Mouse (Mus musculus) erythroblast, embryonic 14.5 days (primary cell): Measurements from ENCODE around the gene Gm13271. TPM values are rescaled to one million over a fixed set of nuclear protein-coding genes. Genes with fewer than 3 reads are reported as not detected.
"Not testable (repeated sequence)": the region's sequence is repeated elsewhere in the genome, so short reads cannot be mapped to it uniquely, and the experiment has no call there.

Experiments used
- H3K27me3 ChIP-seq: 2 replicates; pipeline ENCODE4 v1.6.1; 2012; ENCODE audit warnings: inconsistent platforms; ENCODE audit not compliant: control insufficient read depth
- H3K36me3 ChIP-seq: 2 replicates; pipeline ENCODE4 v1.6.1; 2012; ENCODE audit warnings: mild to moderate bottlenecking, inconsistent platforms; ENCODE audit not compliant: control insufficient read depth
- H3K4me1 ChIP-seq: 2 replicates; pipeline ENCODE4 v1.6.1; 2012; ENCODE audit warnings: inconsistent platforms; ENCODE audit not compliant: control insufficient read depth
- H3K4me3 ChIP-seq: replicated peaks from 2 replicates; pipeline ENCODE3; 2012; ENCODE audit warnings: moderate library complexity, mild to moderate bottlenecking, inconsistent platforms
- H3K9me3 ChIP-seq: 2 replicates; pipeline ENCODE4 v1.6.1; 2012; ENCODE audit warnings: low read length, inconsistent platforms, mixed read lengths; ENCODE audit not compliant: control insufficient read depth
- polyA plus RNA-seq: library from polyadenylated mRNA; stranded (reverse); fragments of >175 nt; gene quantifications from 2 replicates; pipeline ENCODE4 v1.2.3, GENCODE M21; 2012

Gm13271 gene
- polyA plus RNA-seq, 1 experiment = not detected

DNA sequence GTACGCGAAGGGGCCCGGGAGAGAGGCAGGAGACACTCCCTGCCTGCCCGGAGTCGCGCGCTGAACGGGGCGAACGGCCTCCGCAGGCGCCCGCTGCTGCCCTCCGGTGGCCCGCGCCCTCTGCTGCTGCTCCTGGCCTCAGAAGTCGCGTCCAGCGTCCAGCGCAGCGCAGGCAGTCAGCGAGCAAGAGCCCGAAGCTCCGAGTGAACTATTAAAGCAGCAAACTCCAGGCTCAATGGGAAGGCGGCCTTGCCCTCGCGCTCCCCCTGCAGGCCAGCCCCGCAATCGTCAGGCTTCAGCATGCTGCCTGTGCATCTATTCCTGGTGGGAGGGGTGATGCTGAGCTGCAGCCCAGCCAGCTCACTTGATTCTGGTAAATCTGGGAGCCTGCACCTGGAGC, 48.3 kb downstream of the Gm13271 start, which contains the start of gene Gm13287:
TSS of gene Gm13287 (plus strand) at position 301 of the 400 bp plus-strand sequence.
- H3K9me3 ChIP-seq, H3K4me1 ChIP-seq, H3K4me3 ChIP-seq, H3K36me3 ChIP-seq, H3K27me3 ChIP-seq: not testable (repeated sequence)

Other genes starting within 250 kb of the Gm13271 start
- not detected in 2 replicates for gene Ifnb1, start 232.1 kb upstream of the Gm13271 start, polyA plus RNA-seq
- not detected in 2 replicates for gene Ifna15, start 196.6 kb upstream of the Gm13271 start, polyA plus RNA-seq
- gene Ifna14, start 183.1 kb upstream of the Gm13271 start, polyA plus RNA-seq = not detected in 2 replicates
- not detected in 2 replicates for gene Ifna9, start 162.5 kb upstream of the Gm13271 start, polyA plus RNA-seq
- gene Ifna12, start 151.5 kb upstream of the Gm13271 start, polyA plus RNA-seq = not detected in 2 replicates
- 0.03 TPM in 1 of 2 replicates, not detected in the other for gene C87499, start 120.5 kb upstream of the Gm13271 start, polyA plus RNA-seq
- gene Ifna13, start 110.4 kb upstream of the Gm13271 start, polyA plus RNA-seq = not detected in 2 replicates
- gene Ifna16, start 77.9 kb upstream of the Gm13271 start, polyA plus RNA-seq = not detected in 2 replicates
- gene Ifna2, start 71.0 kb upstream of the Gm13271 start, polyA plus RNA-seq = not detected in 2 replicates
- not detected in 2 replicates for gene Ifnab, start 63.5 kb upstream of the Gm13271 start, polyA plus RNA-seq
- gene Gm26566, start 33.1 kb upstream of the Gm13271 start, polyA plus RNA-seq = 0.03 and 0.05 TPM in 2 replicates
- gene Klhl9, start 32.4 kb upstream of the Gm13271 start, polyA plus RNA-seq = 0.08 and 0.10 TPM in 2 replicates
- gene Gm13283, start 5.3 kb downstream of the Gm13271 start, polyA plus RNA-seq = not detected in 2 replicates
- gene Gm13290, start 19.0 kb downstream of the Gm13271 start, polyA plus RNA-seq = not detected in 2 replicates
- not detected in 2 replicates for gene Gm13289, start 22.1 kb downstream of the Gm13271 start, polyA plus RNA-seq
- gene Gm13272, start 25.0 kb downstream of the Gm13271 start, polyA plus RNA-seq = not detected in 2 replicates
- gene Ifnz, start 27.3 kb downstream of the Gm13271 start, polyA plus RNA-seq = not detected in 2 replicates
- gene Gm13276, start 30.8 kb downstream of the Gm13271 start, polyA plus RNA-seq = not detected in 2 replicates
- not detected in 2 replicates for gene Gm13277, start 33.8 kb downstream of the Gm13271 start, polyA plus RNA-seq
- not detected in 2 replicates for gene Gm13278, start 36.7 kb downstream of the Gm13271 start, polyA plus RNA-seq
- gene Gm13275, start 39.6 kb downstream of the Gm13271 start, polyA plus RNA-seq = not detected in 2 replicates
- gene Gm13279, start 42.5 kb downstream of the Gm13271 start, polyA plus RNA-seq = not detected in 2 replicates
- not detected in 2 replicates for gene Gm13285, start 44.8 kb downstream of the Gm13271 start, polyA plus RNA-seq
- not detected in 2 replicates for gene Gm13287, start 48.4 kb downstream of the Gm13271 start, polyA plus RNA-seq
- gene Gm13288, start 50.7 kb downstream of the Gm13271 start, polyA plus RNA-seq = not detected in 2 replicates
- not detected in 2 replicates for gene Ifna7, start 61.4 kb downstream of the Gm13271 start, polyA plus RNA-seq
- not detected in 2 replicates for gene Ifna11, start 65.1 kb downstream of the Gm13271 start, polyA plus RNA-seq
- gene Ifna6, start 72.5 kb downstream of the Gm13271 start, polyA plus RNA-seq = not detected in 2 replicates
- gene Ifna5, start 80.7 kb downstream of the Gm13271 start, polyA plus RNA-seq = not detected in 2 replicates
- gene Ifna4, start 87.0 kb downstream of the Gm13271 start, polyA plus RNA-seq = not detected in 2 replicates
- gene Ifna1, start 95.2 kb downstream of the Gm13271 start, polyA plus RNA-seq = not detected in 2 replicates
- not detected in 2 replicates for gene Ifne, start 125.3 kb downstream of the Gm13271 start, polyA plus RNA-seq